Mouse (Mus musculus) hindbrain, embryonic 10.5 days (tissue): Measurements from ENCODE around the gene Sort1. TPM values are rescaled to one million over a fixed set of nuclear protein-coding genes. Genes with fewer than 3 reads are reported as not detected.

ENCODE experiments used
- DNase-seq: peaks from one replicate; pipeline ENCODE4 v3.0.0-alpha.2; 2017; ENCODE audit warnings: low spot score
- H3K27ac ChIP-seq: fragments of 300-500 bp; sonication (generic); 2 replicates; pipeline ENCODE4 v1.5.1; 2016; ENCODE audit warnings: mild to moderate bottlenecking, moderate library complexity
- H3K27me3 ChIP-seq: fragments of 300-500 bp; sonication (generic); 2 replicates; pipeline ENCODE4 v1.6.1; 2016; ENCODE audit warnings: mild to moderate bottlenecking; ENCODE audit not compliant: poor library complexity, insufficient read depth, severe bottlenecking
- H3K36me3 ChIP-seq: fragments of 300-500 bp; sonication (generic); 2 replicates; pipeline ENCODE4 v1.6.1; 2016; ENCODE audit warnings: mild to moderate bottlenecking, moderate library complexity
- H3K4me1 ChIP-seq: fragments of 300-500 bp; sonication (generic); replicated peaks from 2 replicates; pipeline ENCODE4 v1.6.1; 2016; ENCODE audit warnings: mild to moderate bottlenecking
- H3K4me3 ChIP-seq: fragments of 300-500 bp; sonication (generic); 2 replicates; pipeline ENCODE4 v1.5.1; 2016; ENCODE audit warnings: mild to moderate bottlenecking, moderate library complexity
- H3K9me3 ChIP-seq: fragments of 300-500 bp; sonication (generic); 2 replicates; pipeline ENCODE4 v1.6.1; 2016; ENCODE audit warnings: mild to moderate bottlenecking, moderate library complexity
- WGBS: fragments of 180-500 bp; shearing (Covaris S2); methylation state at CpG from one replicate; pipeline ENCODE4 v1.1.7; 2016; 5-methylcytosine and 5-hydroxymethylcytosine counted together
- polyA plus RNA-seq: library from polyadenylated mRNA; unstranded; fragments of >200 nt; fragmentation: Nextera tagmentation; extraction: Ambion mirVana; gene quantifications from 2 replicates; pipeline ENCODE4 v1.2.1, GENCODE M21; 2016

Sort1 gene
- polyA plus RNA-seq, 1 experiment from 2014 or later = 19.7 TPM

- H3K9me3 ChIP-seq = no peaks in the 10 kb centered on the region
- peaks cover 10% of the 10 kb centered on the region; the same call in 1 of the 2 replicates for H3K36me3 ChIP-seq
- H3K4me1 ChIP-seq = peaks cover 80% of the 10 kb centered on the region
- WGBS = 56% methylated on average over 14 of the region's 14 CpGs
- no peak overlapping the region for H3K27ac ChIP-seq
- H3K27me3 ChIP-seq = no peaks in the 10 kb centered on the region
- no peak for DNase-seq
- no peak overlapping the region for H3K4me3 ChIP-seq
These were observed 3.0 kb downstream of the Sort1 start for GRCm38 (mm10) chr3:108286671-108287439.

GRCm38 (mm10) chr3:108287811-108288805, 4.2 kb downstream of the Sort1 start:
- peaks cover 76% of the 10 kb centered on the region for H3K4me1 ChIP-seq
- peaks cover 12% of the 10 kb centered on the region; the same call in 1 of the 2 replicates for H3K36me3 ChIP-seq
- no peaks in the 10 kb centered on the region for H3K9me3 ChIP-seq
- H3K27ac ChIP-seq = peak overlapping the region; percentile 78
- peak overlapping the region; percentile 23 for H3K4me3 ChIP-seq
- 9% methylated on average over 17 of the region's 17 CpGs for WGBS
- no peaks in the 10 kb centered on the region for H3K27me3 ChIP-seq
- DNase-seq = peak; percentile 50

- Histone ChIP-seq H3K4me1 (peaks cover 77% of the 10 kb centered on the region), H3K9me3 (no peaks in the 10 kb centered on the region), H3K36me3 (peaks cover 12% of the 10 kb centered on the region; the same call in 1 of the 2 replicates), H3K4me3 (no peak overlapping the region), H3K27me3 (no peaks in the 10 kb centered on the region), H3K27ac (no peak overlapping the region)
- WGBS = 85% methylated on average over 13 of the region's 13 CpGs
- DNase-seq = no peak
These were observed 5.6 kb downstream of the Sort1 start for GRCm38 (mm10) chr3:108289311-108290130.

- Histone ChIP-seq H3K36me3 (peaks cover 12% of the 10 kb centered on the region; the same call in 1 of the 2 replicates), H3K9me3 (no peaks in the 10 kb centered on the region), H3K27ac (no peak overlapping the region), H3K4me3 (no peak overlapping the region), H3K27me3 (no peaks in the 10 kb centered on the region), H3K4me1 (peaks cover 77% of the 10 kb centered on the region)
- 71% methylated on average over 17 of the region's 17 CpGs for WGBS
- DNase-seq = no peak
These were observed 7.3 kb downstream of the Sort1 start for GRCm38 (mm10) chr3:108291036-108291799.

- Histone ChIP-seq H3K9me3 (no peaks in the 10 kb centered on the region), H3K4me3 (no peak overlapping the region), H3K4me1 (peaks cover 71% of the 10 kb centered on the region), H3K27ac (no peak overlapping the region), H3K27me3 (no peaks in the 10 kb centered on the region), H3K36me3 (peaks cover 12% of the 10 kb centered on the region; the same call in 1 of the 2 replicates)
- DNase-seq = no peak
- WGBS = 53% methylated on average over 2 of the region's 2 CpGs
These were observed 10.5 kb downstream of the Sort1 start for GRCm38 (mm10) chr3:108294398-108294797.

GRCm38 (mm10) chr3:108295379-108296219, 11.7 kb downstream of the Sort1 start:
- H3K36me3 ChIP-seq = peaks cover 12% of the 10 kb centered on the region; the same call in 1 of the 2 replicates
- H3K27me3 ChIP-seq = no peaks in the 10 kb centered on the region
- H3K4me3 ChIP-seq = peak overlapping the region; percentile 41
- no peak for DNase-seq
- WGBS = 40% methylated on average over 14 of the region's 14 CpGs
- H3K27ac ChIP-seq = peak overlapping the region; percentile 81
- H3K9me3 ChIP-seq = no peaks in the 10 kb centered on the region
- H3K4me1 ChIP-seq = peaks cover 64% of the 10 kb centered on the region

GRCm38 (mm10) chr3:108296220-108297049, 12.6 kb downstream of the Sort1 start:
- H3K4me3 ChIP-seq = peak overlapping the region; percentile 41
- peak overlapping the region; percentile 81 for H3K27ac ChIP-seq
- whole genome bisulfite sequencing = 21% methylated on average over 14 of the region's 14 CpGs
- H3K27me3 ChIP-seq = no peaks in the 10 kb centered on the region
- peaks cover 6% of the 10 kb centered on the region; the same call in 1 of the 2 replicates for H3K36me3 ChIP-seq
- H3K9me3 ChIP-seq = no peaks in the 10 kb centered on the region
- DNase-seq = peak; percentile 62
- H3K4me1 ChIP-seq = peaks cover 57% of the 10 kb centered on the region

GRCm38 (mm10) chr3:108297050-108297419, 13.2 kb downstream of the Sort1 start:
- no peaks in the 10 kb centered on the region for H3K27me3 ChIP-seq
- WGBS = 74% methylated on average over 7 of the region's 7 CpGs
- no peaks in the 10 kb centered on the region; the same call in 1 of the 2 replicates for H3K36me3 ChIP-seq
- DNase-seq = no peak
- H3K27ac ChIP-seq = peak overlapping the region; percentile 81
- no peak overlapping the region for H3K4me3 ChIP-seq
- peaks cover 51% of the 10 kb centered on the region for H3K4me1 ChIP-seq
- H3K9me3 ChIP-seq = no peaks in the 10 kb centered on the region

- Histone ChIP-seq H3K4me3 (no peak overlapping the region), H3K9me3 (no peaks in the 10 kb centered on the region), H3K27ac (peak overlapping the region; percentile 56), H3K4me1 (peaks cover 50% of the 10 kb centered on the region), H3K36me3 (no peaks in the 10 kb centered on the region), H3K27me3 (no peaks in the 10 kb centered on the region)
- 63% methylated on average over 7 of the region's 7 CpGs for WGBS
- no peak for DNase-seq
These were observed 14.0 kb downstream of the Sort1 start for GRCm38 (mm10) chr3:108297603-108298553.
